Mouse (Mus musculus): ENCODE measurements around the gene Pi16. TPM values are rescaled to one million over a fixed set of nuclear protein-coding genes. Genes with fewer than 3 reads are reported as not detected.

Gene Pi16
- polyA plus RNA-seq, 1 experiment, result 18.4 TPM

DNA sequence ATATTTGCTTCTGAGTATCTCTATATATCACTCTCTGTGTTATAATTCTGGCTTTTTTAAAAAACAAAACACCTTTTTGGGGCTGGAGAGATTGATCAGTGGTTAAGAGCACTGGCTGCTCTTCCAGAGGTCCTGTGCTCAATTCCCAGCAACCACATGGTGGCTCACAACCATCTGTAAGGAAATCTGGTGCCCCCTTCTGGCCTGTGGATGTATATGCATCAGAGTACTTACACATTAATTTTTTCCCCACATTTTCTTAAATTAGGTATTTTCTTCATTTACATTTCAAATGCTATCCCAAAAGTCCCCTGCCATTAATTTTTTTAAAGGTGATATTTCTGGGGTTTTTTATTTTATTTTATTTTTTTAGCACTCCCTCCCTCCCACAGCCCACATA, 4.2 kb upstream of the Pi16 start:
- no peak for TF ChIP-seq POLR2A (IDR thresholded peaks at IDR 0.05; ENCODE audit: low read depth, low read length)
- TF ChIP-seq CTCF (conservative IDR thresholded peaks at IDR 0.05; ENCODE audit: insufficient read depth, insufficient read length, low read depth, low read length), result peak; percentile 20; the same call in 1 of the 2 replicates
- no peak overlapping the region for H3K4me3 ChIP-seq (ENCODE audit: insufficient read depth, low read depth, low read length)
- H3K27ac ChIP-seq (ENCODE audit: insufficient read depth, low read depth, low read length), result no peak overlapping the region
- no peaks in the 10 kb centered on the region for H3K4me1 ChIP-seq (ENCODE audit: control insufficient read depth, insufficient read depth, low read length)
- no peaks in the 10 kb centered on the region for H3K36me3 ChIP-seq (ENCODE audit: control insufficient read depth, insufficient read depth, low read length)
- H3K27me3 ChIP-seq (replicated peaks; ENCODE audit: control insufficient read depth, insufficient read depth, low read length), result no peaks in the 10 kb centered on the region
- no peak for DNase-seq

DNA sequence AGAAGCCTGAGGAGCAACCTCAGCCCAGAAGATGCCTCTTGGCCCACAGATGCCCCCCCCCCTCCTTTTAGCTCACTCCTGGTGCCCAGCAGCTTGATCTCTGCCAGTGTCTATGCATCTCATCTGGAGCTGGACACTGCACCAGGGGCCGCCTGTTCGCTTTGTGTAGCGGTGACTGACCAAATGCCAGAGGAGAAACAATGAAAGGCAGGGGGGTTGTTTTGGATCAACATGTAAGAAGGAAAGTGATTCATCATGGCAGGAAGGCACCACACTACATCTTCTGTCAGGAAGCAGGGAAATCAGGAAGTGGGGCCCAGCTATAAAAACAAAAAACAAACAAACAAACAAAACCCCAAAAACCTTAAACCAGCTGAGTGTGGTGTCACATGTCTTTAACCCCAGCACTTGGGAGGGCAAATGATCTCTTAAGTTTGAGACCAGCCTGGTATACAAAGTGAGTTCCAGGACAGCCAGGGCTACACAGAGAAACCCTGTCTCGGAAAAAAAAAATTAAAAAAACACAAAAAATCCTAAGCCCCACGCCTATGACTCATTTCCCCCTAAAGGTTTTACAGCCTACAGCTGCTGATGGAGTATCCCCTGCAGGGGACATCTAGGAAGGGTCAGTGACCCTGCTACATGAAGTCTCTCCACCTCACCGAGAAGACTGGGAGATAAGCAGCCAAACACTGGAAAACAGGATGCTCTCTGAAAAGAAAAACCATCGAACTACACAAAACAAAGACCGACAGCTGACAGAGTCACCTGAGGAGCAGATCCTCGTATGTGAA, 1.6 kb upstream of the Pi16 start:
- peak; percentile 78 for DNase-seq
- no peaks in the 10 kb centered on the region for H3K27me3 ChIP-seq (replicated peaks; ENCODE audit: control insufficient read depth, insufficient read depth, low read length)
- no peaks in the 10 kb centered on the region for H3K4me1 ChIP-seq (ENCODE audit: control insufficient read depth, insufficient read depth, low read length)
- TF ChIP-seq POLR2A (IDR thresholded peaks at IDR 0.05; ENCODE audit: low read depth, low read length) (no peak), CTCF (conservative IDR thresholded peaks at IDR 0.05; ENCODE audit: insufficient read depth, insufficient read length, low read depth, low read length) (no peak)
- H3K36me3 ChIP-seq (ENCODE audit: control insufficient read depth, insufficient read depth, low read length), result no peaks in the 10 kb centered on the region
- H3K27ac ChIP-seq (ENCODE audit: insufficient read depth, low read depth, low read length), result peak overlapping the region; percentile 88
- H3K4me3 ChIP-seq (ENCODE audit: insufficient read depth, low read depth, low read length), result no peak overlapping the region
- 62% methylated on average over 9 of the region's 9 CpGs for WGBS

GRCm38 (mm10) chr17:29316891-29317290, 589 bp upstream of the Pi16 start:
- 75% methylated on average over 3 of the region's 3 CpGs for WGBS
- TF ChIP-seq CTCF (conservative IDR thresholded peaks at IDR 0.05; ENCODE audit: insufficient read depth, insufficient read length, low read depth, low read length) (no peak), POLR2A (IDR thresholded peaks at IDR 0.05; ENCODE audit: low read depth, low read length) (no peak)
- H3K27ac ChIP-seq (ENCODE audit: insufficient read depth, low read depth, low read length), result peak overlapping the region; percentile 88

GRCm38 (mm10) chr17:29318731-29319250, 1.3 kb downstream of the Pi16 start:
- TF ChIP-seq CTCF (conservative IDR thresholded peaks at IDR 0.05; ENCODE audit: insufficient read depth, insufficient read length, low read depth, low read length) (no peak), POLR2A (IDR thresholded peaks at IDR 0.05; ENCODE audit: low read depth, low read length) (no peak)
- Histone ChIP-seq H3K27me3 (replicated peaks; ENCODE audit: control insufficient read depth, insufficient read depth, low read length) (no peaks in the 10 kb centered on the region), H3K27ac (ENCODE audit: insufficient read depth, low read depth, low read length) (no peak overlapping the region), H3K4me3 (ENCODE audit: insufficient read depth, low read depth, low read length) (no peak overlapping the region), H3K4me1 (ENCODE audit: control insufficient read depth, insufficient read depth, low read length) (no peaks in the 10 kb centered on the region), H3K36me3 (ENCODE audit: control insufficient read depth, insufficient read depth, low read length) (no peaks in the 10 kb centered on the region)
- DNase-seq, result no peak
- 73% methylated on average over 6 of the region's 6 CpGs for WGBS

More at GRCm38 (mm10) chr17:29316891-29317290, 589 bp upstream of the Pi16 start:
- Histone ChIP-seq H3K4me1 (ENCODE audit: control insufficient read depth, insufficient read depth, low read length) (no peaks in the 10 kb centered on the region), H3K27me3 (replicated peaks; ENCODE audit: control insufficient read depth, insufficient read depth, low read length) (no peaks in the 10 kb centered on the region), H3K36me3 (ENCODE audit: control insufficient read depth, insufficient read depth, low read length) (no peaks in the 10 kb centered on the region), H3K4me3 (ENCODE audit: insufficient read depth, low read depth, low read length) (no peak overlapping the region)
- DNase-seq, result peak; percentile 37

DNA sequence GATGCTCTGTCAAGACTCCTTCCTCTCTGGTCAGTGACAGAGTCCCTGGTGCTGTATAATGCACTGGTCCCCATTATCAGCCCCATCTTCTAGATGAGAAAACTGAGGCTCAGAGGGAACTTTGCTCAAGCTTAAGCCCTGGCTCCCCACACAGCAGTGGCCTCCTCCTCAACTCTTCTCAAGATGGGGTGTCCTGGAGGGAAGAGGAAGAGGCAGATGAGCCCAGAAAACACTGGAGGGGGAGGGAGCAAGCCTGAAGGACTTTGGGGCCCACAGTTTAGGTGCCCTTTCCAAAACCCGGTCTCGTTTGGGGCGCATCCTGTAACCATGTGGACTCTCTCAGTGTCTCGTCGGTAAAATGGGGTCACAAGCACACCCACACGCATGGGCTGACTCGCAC, 2.0 kb downstream of the Pi16 start:
- 86% methylated on average over 7 of the region's 7 CpGs for WGBS
- no peaks in the 10 kb centered on the region for H3K4me1 ChIP-seq (ENCODE audit: control insufficient read depth, insufficient read depth, low read length)
- 0 out of 2 replicates have a peak overlapping the region, but pooled peaks have one; percentile 7 for H3K4me3 ChIP-seq (ENCODE audit: insufficient read depth, low read depth, low read length)
- TF ChIP-seq POLR2A (IDR thresholded peaks at IDR 0.05; ENCODE audit: low read depth, low read length), result no peak
- TF ChIP-seq CTCF (conservative IDR thresholded peaks at IDR 0.05; ENCODE audit: insufficient read depth, insufficient read length, low read depth, low read length), result no peak
- no peaks in the 10 kb centered on the region for H3K27me3 ChIP-seq (replicated peaks; ENCODE audit: control insufficient read depth, insufficient read depth, low read length)
- no peak for DNase-seq
- no peaks in the 10 kb centered on the region for H3K36me3 ChIP-seq (ENCODE audit: control insufficient read depth, insufficient read depth, low read length)
- no peak overlapping the region for H3K27ac ChIP-seq (ENCODE audit: insufficient read depth, low read depth, low read length)

DNA sequence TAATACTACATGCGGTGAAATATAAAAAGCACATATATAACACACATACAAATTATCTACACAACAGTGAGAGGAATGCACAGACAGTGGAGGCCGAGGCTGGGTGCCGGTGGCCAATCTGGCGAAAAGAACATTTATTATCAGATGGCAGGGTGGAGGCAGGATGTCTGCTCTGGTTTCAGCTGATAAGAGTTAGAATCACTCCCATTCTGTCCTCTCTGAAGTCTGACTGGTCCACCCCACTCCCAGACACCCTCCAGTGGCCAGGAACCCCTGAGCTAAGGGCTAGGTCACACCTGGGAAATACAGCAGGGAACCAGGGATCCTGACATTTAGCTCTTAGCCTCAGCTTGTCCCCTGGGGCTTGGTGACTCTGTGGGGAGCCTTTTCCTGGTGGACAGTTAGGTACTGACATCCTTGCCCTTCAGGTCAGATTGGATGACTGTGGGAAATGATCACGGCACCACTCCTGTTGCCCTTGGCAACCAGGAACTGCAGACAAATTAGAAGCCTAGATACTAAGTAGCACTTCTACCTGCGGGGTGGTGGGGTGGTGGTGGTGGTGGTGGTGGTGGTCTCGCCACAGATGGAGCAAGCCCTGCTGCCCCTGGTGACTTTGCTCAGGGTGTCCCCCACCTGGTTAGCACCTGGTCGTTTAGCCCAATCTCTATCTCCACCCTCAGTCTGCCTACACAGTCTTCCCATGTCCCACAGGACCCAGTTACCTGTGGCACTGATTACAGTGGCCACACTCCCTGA, 2.6 kb downstream of the Pi16 start:
- no peak for TF ChIP-seq POLR2A (IDR thresholded peaks at IDR 0.05; ENCODE audit: low read depth, low read length)
- TF ChIP-seq CTCF (conservative IDR thresholded peaks at IDR 0.05; ENCODE audit: insufficient read depth, insufficient read length, low read depth, low read length), result no peak
- DNase-seq, result peak; percentile 40
- no peaks in the 10 kb centered on the region for H3K36me3 ChIP-seq (ENCODE audit: control insufficient read depth, insufficient read depth, low read length)
- H3K4me1 ChIP-seq (ENCODE audit: control insufficient read depth, insufficient read depth, low read length), result no peaks in the 10 kb centered on the region
- H3K27me3 ChIP-seq (replicated peaks; ENCODE audit: control insufficient read depth, insufficient read depth, low read length), result no peaks in the 10 kb centered on the region
- 58% methylated on average over 8 of the region's 8 CpGs for WGBS
- no peak overlapping the region for H3K27ac ChIP-seq (ENCODE audit: insufficient read depth, low read depth, low read length)
- no peak overlapping the region for H3K4me3 ChIP-seq (ENCODE audit: insufficient read depth, low read depth, low read length)
